In genomic region chr12:55801131-55801530, GRCm38 (mm10) we compare ENCODE assay signal across 32 mouse cellular contexts. TPM values are rescaled to one million over a fixed set of nuclear protein-coding genes. Genes with fewer than 3 reads are reported as not detected.
DNase-seq lines count a peak whose midpoint lies in the region; ATAC-seq and TF ChIP-seq lines count a peak whose summit lies in the region.
"Had no signal": no experiment of that assay in that cellular context is flagged by ENCODE, and none has a peak within 500 bp of the region (broad histone marks: within the 10 kb centered on the region; RNA-seq: fewer than 3 reads in every experiment).

No protein-coding gene starts in this region.

- no peak overlapping the region for H3K4me2 ChIP-seq in liver, embryonic 14.5 days (ENCODE audit: low read depth)
- peak overlapping the region; percentile 82 for H3K4me2 ChIP-seq in CH12.LX (ENCODE audit: insufficient read depth, low read depth, poor library complexity, severe bottlenecking)
- H3K4me2 ChIP-seq: embryonic facial prominence, embryonic 15.5 days; forebrain, embryonic 13.5 days; heart, embryonic 15.5 days; hindbrain, embryonic 14.5 days; limb, embryonic 15.5 days; midbrain, embryonic 15.5 days; neural tube, embryonic 12.5 days had no signal

- no peak overlapping the region for H3K27ac ChIP-seq in heart, adult 2 months
- H3K27ac ChIP-seq in liver, embryonic 14.5 days, result no peak overlapping the region
- H3K27ac ChIP-seq in CH12.LX (ENCODE audit: insufficient read depth, low read depth), result no peak overlapping the region
- H3K27ac ChIP-seq: embryonic facial prominence, embryonic 10.5 days; embryonic facial prominence, embryonic 15.5 days; forebrain, embryonic 13.5 days; heart, embryonic 15.5 days; hindbrain, embryonic 14.5 days; limb, embryonic 10.5 days; limb, embryonic 15.5 days; macrophage; midbrain, embryonic 10.5 days; midbrain, embryonic 15.5 days; neural tube, embryonic 12.5 days had no signal

- intact Hi-C loops in heart, adult 2 months (cut with DNase I), result no loop called here
- intact Hi-C loops in heart, postnatal 36 days (cut with DNase I), result no loop called here

- 89% methylated on average over 4 of the region's 4 CpGs for WGBS in heart, adult 2 months
- 67% methylated on average over 4 of the region's 4 CpGs for WGBS in liver, embryonic 14.5 days (ENCODE audit: insufficient replicate concordance)

- H3K79me2 ChIP-seq in heart, adult 2 months (replicated peaks; ENCODE audit: control insufficient read depth, insufficient read depth, low read length), result peaks cover 3% of the 10 kb centered on the region
- H3K79me2 ChIP-seq in CH12.LX (replicated peaks; ENCODE audit: control insufficient read depth, extremely low read depth, insufficient read depth, poor library complexity, severe bottlenecking), result peaks cover 16% of the 10 kb centered on the region

- no peak overlapping the region for H3K9ac ChIP-seq in heart, adult 2 months (ENCODE audit: low read depth, low read length)
- H3K9ac ChIP-seq in liver, embryonic 14.5 days (replicated peaks), result no peak overlapping the region
- H3K9ac ChIP-seq in CH12.LX (ENCODE audit: insufficient read depth, low read depth), result no peak overlapping the region; the same call in 1 of the 2 replicates
- H3K9ac ChIP-seq: embryonic facial prominence, embryonic 15.5 days; forebrain, embryonic 13.5 days; heart, embryonic 15.5 days; hindbrain, embryonic 14.5 days; limb, embryonic 15.5 days; midbrain, embryonic 15.5 days; neural tube, embryonic 12.5 days had no signal

- TF ChIP-seq POLR2A in heart, adult 2 months (IDR thresholded peaks at IDR 0.05; ENCODE audit: insufficient read depth, low read depth, low read length), result no peak
- no peak for TF ChIP-seq POLR2A in CH12.LX (IDR thresholded peaks at IDR 0.05; ENCODE audit: low read depth, low read length)

- ATAC-seq in liver, embryonic 14.5 days (ENCODE audit: insufficient read depth), result no peak
- 0 out of 2 replicates have a peak, but pooled peaks have one; percentile 27 for ATAC-seq in granulocyte monocyte progenitor cell, adult 5-6 weeks (replicated peaks; ENCODE audit: poor library complexity, severe bottlenecking)
- no peak for ATAC-seq in erythroid progenitor cell, adult 5-6 weeks (replicated peaks; ENCODE audit: low FRiP score, poor library complexity, severe bottlenecking)
- ATAC-seq: forebrain, embryonic 13.5 days; inflammation-experienced regulatory T-cells, adult 6 months; lung, postnatal 0 days; midbrain, embryonic 15.5 days had no signal

- H3K9me3 ChIP-seq in liver, embryonic 14.5 days (ENCODE audit: control insufficient read depth, low read length), result no peaks in the 10 kb centered on the region
- peaks cover 2% of the 10 kb centered on the region for H3K9me3 ChIP-seq in CH12.LX (replicated peaks; ENCODE audit: low read length)
- H3K9me3 ChIP-seq: embryonic facial prominence, embryonic 10.5 days; embryonic facial prominence, embryonic 15.5 days; forebrain, embryonic 13.5 days; heart, embryonic 15.5 days; limb, embryonic 10.5 days; limb, embryonic 15.5 days; midbrain, embryonic 10.5 days; midbrain, embryonic 15.5 days; neural tube, embryonic 12.5 days had no signal

- dilution Hi-C loops in CH12.LX (cut with MboI; ENCODE audit: extremely low pct_ligation_motif_present, extremely low pct_unique_long_range_greater_than_20kb, low sequenced_read_pairs), result no loop called here

- in situ Hi-C loops in CH12.LX (cut with MboI; ENCODE audit: low pct_ligation_motif_present, low pct_unique_long_range_greater_than_20kb, low sequenced_read_pairs), result no loop called here

- no peaks in the 10 kb centered on the region for H3K27me3 ChIP-seq in heart, adult 2 months (ENCODE audit: control insufficient read depth, insufficient read depth, low read length)
- no peaks in the 10 kb centered on the region for H3K27me3 ChIP-seq in liver, embryonic 14.5 days (ENCODE audit: control insufficient read depth, insufficient read depth, low read length)
- H3K27me3 ChIP-seq in CH12.LX (replicated peaks), result no peaks in the 10 kb centered on the region
- H3K27me3 ChIP-seq: embryonic facial prominence, embryonic 15.5 days; forebrain, embryonic 13.5 days; heart, embryonic 15.5 days; limb, embryonic 15.5 days; midbrain, embryonic 15.5 days; neural tube, embryonic 12.5 days had no signal

- DNase-seq in heart, adult 2 months, result no peak
- no peak for DNase-seq in heart, postnatal 36 days
- no peak for DNase-seq in liver, embryonic 14.5 days (ENCODE audit: low read depth in 3 of 3, low spot score in 3 of 3)
- no peak for DNase-seq in liver
- DNase-seq in CH12.LX (ENCODE audit: extremely low read depth), result peak; percentile 32
- no peak for DNase-seq in kidney, postnatal 14 days
- DNase-seq: adrenal gland, adult 2 months; adrenal gland, postnatal 36 days; cerebellum, adult 18-20 months; cerebellum, postnatal 10 days; heart, postnatal 4 days; kidney, adult 11 months; kidney, postnatal 4 days; right cerebral cortex, adult 18-20 months; thymus, adult 2 months; thymus, postnatal 36 days had no signal

- TF ChIP-seq RAD21 in CH12.LX (IDR thresholded peaks at IDR 0.05; ENCODE audit: low read depth, low read length), result no peak

- H3K4me1 ChIP-seq in heart, adult 2 months (ENCODE audit: control insufficient read depth, insufficient read depth, low read length), result peaks cover 14% of the 10 kb centered on the region
- H3K4me1 ChIP-seq in liver, embryonic 14.5 days (replicated peaks; ENCODE audit: control insufficient read depth in 2 of 2, insufficient read depth in 2 of 2, low read length in 1 of 2), result peaks cover 2 to 7% of the 10 kb centered on the region in 2 experiments; a peak in 3 of 4 replicates
- H3K4me1 ChIP-seq in CH12.LX (ENCODE audit: control insufficient read depth in 1 of 2, insufficient read depth in 2 of 2), result peaks cover 6 to 27% of the 10 kb centered on the region in 2 experiments
- H3K4me1 ChIP-seq: embryonic facial prominence, embryonic 10.5 days; limb, embryonic 10.5 days; limb, embryonic 15.5 days; midbrain, embryonic 10.5 days; midbrain, embryonic 15.5 days; neural tube, embryonic 12.5 days had no signal

- TF ChIP-seq CTCF in heart, adult 2 months (IDR thresholded peaks at IDR 0.05), result peak; percentile 26; the same call in 1 of the 2 replicates
- TF ChIP-seq CTCF in liver, embryonic 14.5 days (IDR thresholded peaks at IDR 0.05; ENCODE audit: low read depth), result 0 out of 2 replicates have a peak, but pooled peaks have one; percentile 14
- peak in 1 of 2 experiments; percentile 53; a peak in 2 of 4 replicates for TF ChIP-seq CTCF in CH12.LX (conservative IDR thresholded peaks at IDR 0.05 in 1 of 2, IDR thresholded peaks at IDR 0.05 in 1 of 2; ENCODE audit: low read depth in 2 of 2, low read length in 2 of 2)

- no peak for TF ChIP-seq EP300 in heart, adult 2 months (IDR thresholded peaks at IDR 0.05; ENCODE audit: insufficient read depth, low read depth, low read length)
- no peak for TF ChIP-seq EP300 in liver, embryonic 14.5 days (IDR thresholded peaks at IDR 0.05; ENCODE audit: low read depth)
- no peak for TF ChIP-seq EP300 in CH12.LX (IDR thresholded peaks at IDR 0.05; ENCODE audit: low read length)

- H3K4me3 ChIP-seq in heart, adult 2 months, result no peak overlapping the region
- no peak overlapping the region for H3K4me3 ChIP-seq in liver, embryonic 14.5 days (ENCODE audit: insufficient read depth in 1 of 2, low read depth in 2 of 2, low read length in 2 of 2)
- no peak overlapping the region for H3K4me3 ChIP-seq in CH12.LX (replicated peaks in 1 of 3; ENCODE audit: low read depth in 2 of 3, low read length in 2 of 3, poor library complexity in 1 of 3)
- H3K4me3 ChIP-seq: embryonic facial prominence, embryonic 10.5 days; embryonic facial prominence, embryonic 15.5 days; forebrain, embryonic 13.5 days; heart, embryonic 15.5 days; limb, embryonic 10.5 days; limb, embryonic 15.5 days; midbrain, embryonic 10.5 days; midbrain, embryonic 15.5 days; myocyte; neural tube, embryonic 12.5 days had no signal

- peaks cover 11% of the 10 kb centered on the region for H3K36me3 ChIP-seq in heart, adult 2 months (ENCODE audit: control insufficient read depth, insufficient read depth, low read length)
- no peaks in the 10 kb centered on the region for H3K36me3 ChIP-seq in liver, embryonic 14.5 days (replicated peaks; ENCODE audit: control insufficient read depth, insufficient read depth, low read depth)
- peaks cover 0 to 9% of the 10 kb centered on the region in 2 experiments for H3K36me3 ChIP-seq in CH12.LX (replicated peaks in 1 of 2; ENCODE audit: control insufficient read depth in 1 of 2, insufficient read depth in 1 of 2, low read length in 1 of 2)
- H3K36me3 ChIP-seq: embryonic facial prominence, embryonic 10.5 days; embryonic facial prominence, embryonic 15.5 days; heart, embryonic 15.5 days; limb, embryonic 10.5 days; limb, embryonic 15.5 days; midbrain, embryonic 10.5 days; midbrain, embryonic 15.5 days; neural tube, embryonic 12.5 days had no signal

RNA-seq across cellular contexts. Expression of gene Ralgapa1, which starts 19.8 kb away (rescaled TPM):
- 10 to 100 TPM; 55.9 to 57.0 TPM for total RNA-seq in heart, adult 2 months (2021)
- 38.8 and 56.2 TPM in 2 replicates for polyA plus RNA-seq in heart, adult 2 months (2012; rRNA removed)
- 10 to 100 TPM; 57.2 to 61.3 TPM for total RNA-seq in heart, postnatal 36 days (2021)
- 7.1 and 8.8 TPM in 2 replicates for polyA plus RNA-seq in liver, embryonic 14.5 days (2012; rRNA removed)
- 4.3 and 4.4 TPM in 2 replicates for polyA plus RNA-seq in liver, embryonic 14.5 days (2014; fragmentation: Nextera tagmentation; extraction: Ambion mirVana)
- total RNA-seq in CH12.LX (2012; rRNA removed) (8.9 and 10.3 TPM in 2 replicates), CH12.LX (2014; rRNA removed) (18.5 and 19.2 TPM in 2 replicates)
- 18.6 and 24.4 TPM in 2 replicates for polyA plus RNA-seq in CH12.LX (2012; ENCODE audit: insufficient read length, low read depth)
- total RNA-seq in granulocyte monocyte progenitor cell, adult 5-6 weeks (2014; fragmentation: Nextera tagmentation), result 34.2 and 49.7 TPM in 2 replicates
- total RNA-seq in granulocyte monocyte progenitor cell, adult 5-6 weeks (2017), result 30.9 and 36.7 TPM in 2 replicates
- 23.5 and 33.9 TPM in 2 replicates for total RNA-seq in erythroid progenitor cell, adult 5-6 weeks (2015; ENCODE audit: low replicate concordance)
- total RNA-seq in erythroid progenitor cell, adult 5-6 weeks (2017; ENCODE audit: low replicate concordance), result 12.9 and 16.0 TPM in 2 replicates

RNA-seq across cellular contexts. Expression of gene Brms1l, which starts 35.0 kb away (rescaled TPM):
- total RNA-seq in heart, adult 2 months (2021), result 10 to 100 TPM; 19.1 to 21.0 TPM
- 11.8 and 24.8 TPM in 2 replicates for polyA plus RNA-seq in heart, adult 2 months (2012; rRNA removed)
- total RNA-seq in heart, postnatal 36 days (2021), result 10 to 100 TPM; 19.2 to 21.6 TPM
- polyA plus RNA-seq in liver, embryonic 14.5 days (2012; rRNA removed), result 8.4 and 19.0 TPM in 2 replicates
- 11.1 and 13.3 TPM in 2 replicates for polyA plus RNA-seq in liver, embryonic 14.5 days (2014; fragmentation: Nextera tagmentation; extraction: Ambion mirVana)
- total RNA-seq in CH12.LX (2012; rRNA removed), result 16.3 and 17.8 TPM in 2 replicates
- total RNA-seq in CH12.LX (2014; rRNA removed), result 18.9 and 19.7 TPM in 2 replicates
- polyA plus RNA-seq in CH12.LX (2012; ENCODE audit: insufficient read length, low read depth), result 32.6 and 48.0 TPM in 2 replicates
- 13.6 and 23.3 TPM in 2 replicates for total RNA-seq in granulocyte monocyte progenitor cell, adult 5-6 weeks (2014; fragmentation: Nextera tagmentation)
- total RNA-seq in granulocyte monocyte progenitor cell, adult 5-6 weeks (2017), result 12.3 and 13.3 TPM in 2 replicates
- total RNA-seq in erythroid progenitor cell, adult 5-6 weeks (2015; ENCODE audit: low replicate concordance), result 21.8 and 32.1 TPM in 2 replicates
- total RNA-seq in erythroid progenitor cell, adult 5-6 weeks (2017; ENCODE audit: low replicate concordance), result 22.3 and 30.2 TPM in 2 replicates
